Mouse (Mus musculus) liver, embryonic 12.5 days (tissue): Measurements from ENCODE around the gene Med1. TPM values are rescaled to one million over a fixed set of nuclear protein-coding genes. Genes with fewer than 3 reads are reported as not detected.

Source experiments
- ATAC-seq: fragments of 200-750 bp; cut with Nextera tagmentation; 2 replicates; pipeline ENCODE4 v1.8.0; 2017; ENCODE audit warnings: moderate number of reproducible peaks, mild to moderate bottlenecking, moderate library complexity
- H3K27ac ChIP-seq: fragments of 300-500 bp; sonication (generic); 2 replicates; pipeline ENCODE4 v1.5.1; 2016; ENCODE audit warnings: mild to moderate bottlenecking
- H3K27me3 ChIP-seq: fragments of 300-500 bp; sonication (generic); replicated peaks from 2 replicates; pipeline ENCODE4 v1.6.1; 2016; ENCODE audit warnings: mild to moderate bottlenecking, moderate library complexity
- H3K36me3 ChIP-seq: fragments of 300-500 bp; sonication (generic); 2 replicates; pipeline ENCODE4 v1.6.1; 2016; ENCODE audit warnings: mild to moderate bottlenecking, moderate library complexity
- H3K4me1 ChIP-seq: fragments of 300-500 bp; sonication (generic); 2 replicates; pipeline ENCODE4 v1.6.1; 2016
- H3K4me2 ChIP-seq: fragments of 300-500 bp; sonication (generic); 2 replicates; pipeline ENCODE4 v1.6.1; 2016; ENCODE audit warnings: mild to moderate bottlenecking, moderate library complexity
- H3K4me3 ChIP-seq: fragments of 300-500 bp; sonication (generic); 2 replicates; pipeline ENCODE4 v1.5.1; 2016; ENCODE audit warnings: mild to moderate bottlenecking, moderate library complexity
- H3K9ac ChIP-seq: fragments of 300-500 bp; sonication (generic); 2 replicates; pipeline ENCODE4 v1.6.1; 2016; ENCODE audit warnings: mild to moderate bottlenecking, moderate library complexity
- H3K9me3 ChIP-seq: fragments of 300-500 bp; sonication (generic); replicated peaks from 2 replicates; pipeline ENCODE4 v1.6.1; 2016; ENCODE audit warnings: mild to moderate bottlenecking, moderate library complexity
- WGBS: fragments of 180-500 bp; shearing (Covaris S2); methylation state at CpG from one replicate; pipeline ENCODE4 v1.1.7; 2016; ENCODE audit not compliant: insufficient replicate concordance; 5-methylcytosine and 5-hydroxymethylcytosine counted together
- microRNA-seq: library from miRNA; unstranded; fragments of <30 nt; microRNA quantifications from one replicate; pipeline ENCODE4, GENCODE M21; 2017
- polyA plus RNA-seq: library from polyadenylated mRNA; unstranded; fragments of >200 nt; fragmentation: Nextera tagmentation; extraction: Ambion mirVana; gene quantifications from 2 replicates; pipeline ENCODE4 v1.2.1, GENCODE M21; 2016

Gene Med1
- polyA plus RNA-seq, 1 experiment from 2014 or later, result 41.8 TPM

- Histone ChIP-seq H3K4me3 (no peak overlapping the region), H3K27me3 (no peaks in the 10 kb centered on the region), H3K4me2 (no peak overlapping the region), H3K36me3 (0 out of 2 replicates have a peak, but pooled peaks cover 5% of the 10 kb centered on the region), H3K9me3 (no peaks in the 10 kb centered on the region), H3K9ac (no peak overlapping the region), H3K4me1 (peaks cover 14% of the 10 kb centered on the region), H3K27ac (no peak overlapping the region)
- 61% methylated on average over 2 of the region's 2 CpGs for WGBS
- ATAC-seq, result no peak
Observed at GRCm38 (mm10) chr11:98142545-98142944, 50.5 kb downstream of the Med1 start.

GRCm38 (mm10) chr11:98138894-98139293 lies 54.2 kb downstream of the Med1 start:
- no peak overlapping the region for H3K9ac ChIP-seq
- H3K27ac ChIP-seq, result no peak overlapping the region
- 81% methylated on average over 7 of the region's 7 CpGs for WGBS
- no peak for ATAC-seq
- H3K4me2 ChIP-seq, result no peak overlapping the region
- H3K27me3 ChIP-seq, result no peaks in the 10 kb centered on the region
- no peaks in the 10 kb centered on the region for H3K9me3 ChIP-seq
- peaks cover 5% of the 10 kb centered on the region; the same call in 1 of the 2 replicates for H3K36me3 ChIP-seq
- H3K4me1 ChIP-seq, result peaks cover 6% of the 10 kb centered on the region
- no peak overlapping the region for H3K4me3 ChIP-seq

- Histone ChIP-seq H3K9me3 (no peaks in the 10 kb centered on the region), H3K4me1 (peaks cover 6% of the 10 kb centered on the region), H3K4me2 (no peak overlapping the region), H3K36me3 (peaks cover 5% of the 10 kb centered on the region; the same call in 1 of the 2 replicates), H3K9ac (no peak overlapping the region), H3K4me3 (no peak overlapping the region), H3K27ac (no peak overlapping the region), H3K27me3 (no peaks in the 10 kb centered on the region)
- 85% methylated on average over 11 of the region's 11 CpGs for WGBS
- ATAC-seq, result no peak
Observed at GRCm38 (mm10) chr11:98137836-98138235, 55.3 kb downstream of the Med1 start.

GRCm38 (mm10) chr11:98134951-98135350 lies 58.1 kb downstream of the Med1 start:
- Histone ChIP-seq H3K36me3 (no peaks in the 10 kb centered on the region; the same call in 1 of the 2 replicates), H3K27ac (no peak overlapping the region), H3K9ac (no peak overlapping the region), H3K27me3 (no peaks in the 10 kb centered on the region), H3K4me2 (no peak overlapping the region), H3K9me3 (no peaks in the 10 kb centered on the region), H3K4me1 (peaks cover 6% of the 10 kb centered on the region), H3K4me3 (no peak overlapping the region)
- WGBS, result 73% methylated on average over 4 of the region's 4 CpGs
- no peak for ATAC-seq

- peaks cover 18% of the 10 kb centered on the region for H3K36me3 ChIP-seq
- 77% methylated on average over 5 of the region's 5 CpGs for WGBS
- no peak overlapping the region for H3K9ac ChIP-seq
- H3K4me3 ChIP-seq, result no peak overlapping the region
- H3K27ac ChIP-seq, result no peak overlapping the region
- H3K4me2 ChIP-seq, result no peak overlapping the region
- H3K27me3 ChIP-seq, result no peaks in the 10 kb centered on the region
- ATAC-seq, result no peak
- peaks cover 8% of the 10 kb centered on the region; the same call in 1 of the 2 replicates for H3K4me1 ChIP-seq
- no peaks in the 10 kb centered on the region for H3K9me3 ChIP-seq
Observed at GRCm38 (mm10) chr11:98123424-98123823, 69.7 kb downstream of the Med1 start.

- Histone ChIP-seq H3K4me1 (no peaks in the 10 kb centered on the region), H3K4me2 (no peak overlapping the region), H3K9me3 (no peaks in the 10 kb centered on the region), H3K9ac (no peak overlapping the region), H3K27me3 (no peaks in the 10 kb centered on the region), H3K27ac (no peak overlapping the region), H3K4me3 (no peak overlapping the region), H3K36me3 (peaks cover 41% of the 10 kb centered on the region)
- ATAC-seq, result no peak
- 81% methylated on average over 1 of the region's 1 CpGs for WGBS
Observed at GRCm38 (mm10) chr11:98114363-98114762, 78.7 kb downstream of the Med1 start.

- peaks cover 50% of the 10 kb centered on the region for H3K36me3 ChIP-seq
- H3K4me3 ChIP-seq, result no peak overlapping the region
- H3K27ac ChIP-seq, result no peak overlapping the region
- WGBS, result 58% methylated on average over 4 of the region's 4 CpGs
- H3K9me3 ChIP-seq, result no peaks in the 10 kb centered on the region
- ATAC-seq, result no peak
- no peaks in the 10 kb centered on the region for H3K4me1 ChIP-seq
- H3K4me2 ChIP-seq, result no peak overlapping the region
- no peaks in the 10 kb centered on the region for H3K27me3 ChIP-seq
- no peak overlapping the region for H3K9ac ChIP-seq
Observed at GRCm38 (mm10) chr11:98113504-98113903, 79.6 kb downstream of the Med1 start.

GRCm38 (mm10) chr11:98109706-98110105 lies 83.4 kb downstream of the Med1 start:
- 81% methylated on average over 5 of the region's 5 CpGs for WGBS
- H3K4me3 ChIP-seq, result no peak overlapping the region
- H3K9me3 ChIP-seq, result no peaks in the 10 kb centered on the region
- no peak overlapping the region for H3K4me2 ChIP-seq
- H3K27ac ChIP-seq, result no peak overlapping the region
- no peak overlapping the region for H3K9ac ChIP-seq
- peaks cover 67% of the 10 kb centered on the region for H3K36me3 ChIP-seq
- no peaks in the 10 kb centered on the region for H3K4me1 ChIP-seq
- no peaks in the 10 kb centered on the region for H3K27me3 ChIP-seq
- no peak for ATAC-seq

Small RNAs within 50 kb of the gene (microRNA-seq; reads per million reads assigned to microRNA genes)
- gene Gm27399, result not detected

Other genes with a start within 250 kb of the Med1 start
- 0.33 and 0.38 TPM in 2 replicates for gene Plxdc1, start 206.8 kb downstream of the Med1 start, polyA plus RNA-seq
- gene Arl5c, start 197.1 kb downstream of the Med1 start, polyA plus RNA-seq, result 15.6 and 17.1 TPM in 2 replicates
- 0.95 and 1.0 TPM in 2 replicates for gene Cacnb1, start 170.3 kb downstream of the Med1 start, polyA plus RNA-seq
- gene Rpl19, start 166.6 kb downstream of the Med1 start, polyA plus RNA-seq, result 869 and 913 TPM in 2 replicates
- 0.07 and 0.10 TPM in 2 replicates for gene Stac2, start 139.8 kb downstream of the Med1 start, polyA plus RNA-seq
- 10.2 and 11.1 TPM in 2 replicates for gene Fbxl20, start 42.9 kb downstream of the Med1 start, polyA plus RNA-seq
- gene Cdk12, start 9.8 kb upstream of the Med1 start, polyA plus RNA-seq, result 8.6 and 9.0 TPM in 2 replicates
- gene Neurod2, start 136.4 kb upstream of the Med1 start, polyA plus RNA-seq, result not detected in 2 replicates
- 0.10 TPM in 1 of 2 replicates, not detected in the other for gene Ppp1r1b, start 155.1 kb upstream of the Med1 start, polyA plus RNA-seq
- gene Stard3, start 165.1 kb upstream of the Med1 start, polyA plus RNA-seq, result 18.0 and 18.9 TPM in 2 replicates
- not detected in 2 replicates for gene Tcap, start 190.5 kb upstream of the Med1 start, polyA plus RNA-seq
- 0.23 TPM in 1 of 2 replicates, not detected in the other for gene Pnmt, start 193.2 kb upstream of the Med1 start, polyA plus RNA-seq
- 3.5 and 3.8 TPM in 2 replicates for gene Pgap3, start 207.2 kb upstream of the Med1 start, polyA plus RNA-seq
- gene Erbb2, start 219.2 kb upstream of the Med1 start, polyA plus RNA-seq, result 5.5 and 5.6 TPM in 2 replicates
- gene Mien1, start 245.7 kb upstream of the Med1 start, polyA plus RNA-seq, result 64.8 and 67.4 TPM in 2 replicates